Mouse (Mus musculus): Measurements from ENCODE around the gene Rps13. TPM values are rescaled to one million over a fixed set of nuclear protein-coding genes. Genes with fewer than 3 reads are reported as not detected.

Gene Rps13
- total and polyA plus RNA-seq, 2 experiments from 2014 or later: 505 to 588 TPM

GRCm38 (mm10) chr7:116282755-116283154 lies 51.2 kb downstream of the Rps13 start:
- H3K4me3 ChIP-seq (ENCODE audit: low read depth, low read length): no peak overlapping the region
- no peaks in the 10 kb centered on the region for H3K27me3 ChIP-seq (ENCODE audit: insufficient read depth, low read length)
- WGBS: 12% methylated on average over 11 of the region's 11 CpGs
- DNase-seq: peak; percentile 56
- H3K9ac ChIP-seq: no peak overlapping the region
- peak; percentile 92 for ATAC-seq
- H3K9me3 ChIP-seq (ENCODE audit: low read length): no peaks in the 10 kb centered on the region
- H3K27ac ChIP-seq (ENCODE audit: low read depth, low read length): 0 out of 2 replicates have a peak overlapping the region, but pooled peaks have one; percentile 15
- no peak overlapping the region for H3K4me2 ChIP-seq (ENCODE audit: low read depth)
- H3K4me1 ChIP-seq (ENCODE audit: insufficient read depth): no peaks in the 10 kb centered on the region
- H3K36me3 ChIP-seq (ENCODE audit: insufficient read depth): no peaks in the 10 kb centered on the region
- no peak for TF ChIP-seq CTCF (IDR thresholded peaks at IDR 0.05; ENCODE audit: low read depth)

Other genes starting within 250 kb of the Rps13 start
- 0.76 and 0.92 TPM in 2 replicates for gene Gm4353, start 249.6 kb downstream of the Rps13 start, total RNA-seq (2014; rRNA removed)
- 0.31 and 0.53 TPM in 2 replicates for gene Gm4353, start 249.6 kb downstream of the Rps13 start, polyA plus RNA-seq (2015; fragmentation: Nextera tagmentation; extraction: Ambion mirVana)
- 9.9 and 17.0 TPM in 2 replicates for gene Plekha7, start 25.8 kb downstream of the Rps13 start, total RNA-seq (2014; rRNA removed)
- 3.3 and 5.4 TPM in 2 replicates for gene Plekha7, start 25.8 kb downstream of the Rps13 start, polyA plus RNA-seq (2015; fragmentation: Nextera tagmentation; extraction: Ambion mirVana)
- gene Pik3c2a, start 109.3 kb upstream of the Rps13 start, total RNA-seq (2014; rRNA removed): 29.9 and 31.5 TPM in 2 replicates
- gene Pik3c2a, start 109.3 kb upstream of the Rps13 start, polyA plus RNA-seq (2015; fragmentation: Nextera tagmentation; extraction: Ambion mirVana): 2.2 and 5.3 TPM in 2 replicates
- gene Nucb2, start 170.2 kb upstream of the Rps13 start, total RNA-seq (2014; rRNA removed): 32.6 and 36.6 TPM in 2 replicates
- 38.5 and 38.8 TPM in 2 replicates for gene Nucb2, start 170.2 kb upstream of the Rps13 start, polyA plus RNA-seq (2015; fragmentation: Nextera tagmentation; extraction: Ambion mirVana)

Measured in forebrain, postnatal 0 days (tissue).